Mouse (Mus musculus): ENCODE measurements around the gene Prcp. TPM values are rescaled to one million over a fixed set of nuclear protein-coding genes. Genes with fewer than 3 reads are reported as not detected.

Prcp gene
- total and polyA plus RNA-seq, 3 experiments = 40.3 to 48.4 TPM; not detected in 1

DNA sequence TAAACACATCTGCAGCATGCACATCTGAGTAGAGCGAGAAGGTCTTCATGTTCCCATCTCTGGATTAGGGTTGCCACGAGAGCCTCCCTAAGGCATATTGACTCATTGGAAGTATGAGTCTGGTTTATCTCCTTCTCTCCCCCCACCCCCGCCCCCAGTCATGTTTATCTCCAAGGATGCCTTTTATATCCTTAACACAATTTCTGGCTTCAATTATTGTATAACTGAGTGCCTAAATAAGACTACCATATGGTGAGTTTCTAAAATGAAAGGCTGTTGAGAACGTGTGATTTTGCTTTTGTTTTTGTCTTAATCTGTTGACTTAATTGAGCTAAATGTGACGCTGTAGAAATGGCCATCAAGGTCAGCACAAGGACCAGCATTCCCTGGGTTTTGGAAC, 21.8 kb downstream of the Prcp start:
- no peaks in the 10 kb centered on the region for H3K4me1 ChIP-seq (ENCODE audit: control insufficient read depth in 1 of 2, insufficient read depth in 2 of 2, low read length in 2 of 2)
- no peak for DNase-seq (ENCODE audit: low read depth, low spot score)
- no peak overlapping the region for H3K4me3 ChIP-seq (ENCODE audit: control insufficient read depth in 1 of 2, insufficient read depth in 1 of 2, low read depth in 2 of 2, low read length in 2 of 2)

DNA sequence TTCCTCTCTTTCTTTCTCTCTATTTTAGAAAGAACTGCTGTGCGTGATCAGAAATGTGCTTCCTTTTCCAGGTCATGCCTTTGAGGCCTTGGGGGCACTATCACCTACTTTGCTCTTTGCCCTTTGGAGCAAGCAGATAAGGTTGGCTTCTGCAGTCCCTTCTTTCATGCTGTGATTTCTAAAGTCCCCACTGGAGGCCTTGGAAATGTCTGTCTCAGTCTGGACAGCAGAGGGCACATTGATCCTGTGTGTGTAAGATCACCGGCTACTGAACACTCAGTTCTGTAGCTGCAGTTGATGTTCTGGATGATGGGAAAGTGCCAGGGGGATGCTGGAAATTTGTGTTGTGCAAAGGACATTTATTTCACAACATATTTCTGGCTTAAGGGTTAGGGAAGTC, 22.8 kb downstream of the Prcp start:
- no peak for DNase-seq (ENCODE audit: low read depth, low spot score)
- TF ChIP-seq RAD21 (IDR thresholded peaks at IDR 0.05; ENCODE audit: low read depth, low read length) = no peak
- TF ChIP-seq CTCF (IDR thresholded peaks at IDR 0.05 in 2 of 3, conservative IDR thresholded peaks at IDR 0.05 in 1 of 3; ENCODE audit: control insufficient read depth in 1 of 3, insufficient read depth in 1 of 3, low read depth in 2 of 3, low read length in 3 of 3, poor library complexity in 1 of 3, severe bottlenecking in 1 of 3) = peak in 1 of 3 experiments; percentile 8; a peak in 1 of 6 replicates

More for the DNA sequence above, 21.8 kb downstream of the Prcp start:
- Histone ChIP-seq H3K27me3 (ENCODE audit: control insufficient read depth in 1 of 2, insufficient read depth in 2 of 2, low read length in 2 of 2) (no peaks in the 10 kb centered on the region), H3K27ac (ENCODE audit: control insufficient read depth, low read depth, low read length) (no peak overlapping the region), H3K36me3 (ENCODE audit: control insufficient read depth in 1 of 2, insufficient read depth in 2 of 2, low read length in 2 of 2) (peaks cover 0 to 8% of the 10 kb centered on the region in 2 experiments; a peak in 2 of 4 replicates), H3K9me3 (replicated peaks; ENCODE audit: insufficient read depth, low read length) (no peaks in the 10 kb centered on the region), H3K9ac (ENCODE audit: control insufficient read depth, low read depth, low read length, poor library complexity, severe bottlenecking) (no peak overlapping the region), H3K79me2 (ENCODE audit: control insufficient read depth, insufficient read depth, low read length, poor library complexity) (peaks cover 1% of the 10 kb centered on the region; the same call in 1 of the 2 replicates)
- TF ChIP-seq TBP (IDR thresholded peaks at IDR 0.05; ENCODE audit: low read depth, low read length) (no peak), ELF1 (IDR thresholded peaks at IDR 0.05; ENCODE audit: low read depth, low read length) (no peak), HCFC1 (IDR thresholded peaks at IDR 0.05; ENCODE audit: low read depth, low read length) (no peak), MEF2A (IDR thresholded peaks at IDR 0.05; ENCODE audit: extremely low read depth, insufficient replicate concordance, low read depth, low read length, poor library complexity, severe bottlenecking) (no peak), ZC3H11A (IDR thresholded peaks at IDR 0.05; ENCODE audit: low read depth, low read length) (no peak), MYB (IDR thresholded peaks at IDR 0.05; ENCODE audit: low read depth, low read length) (no peak), SMC3 (IDR thresholded peaks at IDR 0.05; ENCODE audit: low read depth, low read length) (no peak), ZMIZ1 (IDR thresholded peaks at IDR 0.05; ENCODE audit: low read depth, low read length) (no peak), EP300 (IDR thresholded peaks at IDR 0.05; ENCODE audit: low read depth in 1 of 2, low read length in 2 of 2) (no peak), MAFK (IDR thresholded peaks at IDR 0.05; ENCODE audit: borderline replicate concordance, low read depth, low read length) (no peak), NELFE (IDR thresholded peaks at IDR 0.05; ENCODE audit: low read depth, low read length) (no peak), POLR2AphosphoS2 (IDR thresholded peaks at IDR 0.05; ENCODE audit: low read length) (no peak), ETS1 (IDR thresholded peaks at IDR 0.05; ENCODE audit: low read depth, low read length) (no peak), UBTF (IDR thresholded peaks at IDR 0.05; ENCODE audit: borderline replicate concordance, insufficient read depth, low read depth, low read length) (no peak), KAT2A (conservative IDR thresholded peaks at IDR 0.05; ENCODE audit: low read depth, low read length) (no peak), BHLHE40 (IDR thresholded peaks at IDR 0.05; ENCODE audit: borderline replicate concordance, low read depth, low read length) (no peak), POLR2AphosphoS5 (IDR thresholded peaks at IDR 0.05; ENCODE audit: borderline replicate concordance, low read depth, low read length) (no peak), ZKSCAN1 (IDR thresholded peaks at IDR 0.05; ENCODE audit: low read depth, low read length) (no peak)

More for the DNA sequence above, 22.8 kb downstream of the Prcp start:
- peaks cover 1% of the 10 kb centered on the region; the same call in 1 of the 2 replicates for H3K79me2 ChIP-seq (ENCODE audit: control insufficient read depth, insufficient read depth, low read length, poor library complexity)
- H3K4me3 ChIP-seq (ENCODE audit: control insufficient read depth in 1 of 2, insufficient read depth in 1 of 2, low read depth in 2 of 2, low read length in 2 of 2) = no peak overlapping the region
- no peak overlapping the region for H3K9ac ChIP-seq (ENCODE audit: control insufficient read depth, low read depth, low read length, poor library complexity, severe bottlenecking)
- peaks cover 0 to 4% of the 10 kb centered on the region in 2 experiments; a peak in 2 of 4 replicates for H3K36me3 ChIP-seq (ENCODE audit: control insufficient read depth in 1 of 2, insufficient read depth in 2 of 2, low read length in 2 of 2)
- no peaks in the 10 kb centered on the region for H3K9me3 ChIP-seq (replicated peaks; ENCODE audit: insufficient read depth, low read length)
- no peak overlapping the region for H3K27ac ChIP-seq (ENCODE audit: control insufficient read depth, low read depth, low read length)
- H3K27me3 ChIP-seq (ENCODE audit: control insufficient read depth in 1 of 2, insufficient read depth in 2 of 2, low read length in 2 of 2) = no peaks in the 10 kb centered on the region
- H3K4me1 ChIP-seq (ENCODE audit: control insufficient read depth in 1 of 2, insufficient read depth in 2 of 2, low read length in 2 of 2) = no peaks in the 10 kb centered on the region
